Mouse (Mus musculus) stomach, embryonic 15.5 days (tissue): Measurements from ENCODE around the gene Kdm4a. TPM values are rescaled to one million over a fixed set of nuclear protein-coding genes. Genes with fewer than 3 reads are reported as not detected.

Experiments
- ATAC-seq: fragments of 200-750 bp; cut with Nextera tagmentation; 2 replicates; pipeline ENCODE4 v1.8.0; 2017; ENCODE audit warnings: low read depth, moderate number of reproducible peaks, moderate TSS enrichment; ENCODE audit not compliant: insufficient read depth, low FRiP score
- H3K27ac ChIP-seq: fragments of 300-500 bp; sonication (generic); 2 replicates; pipeline ENCODE4 v1.5.1; 2015; ENCODE audit warnings: mild to moderate bottlenecking, inconsistent platforms
- H3K27me3 ChIP-seq: fragments of 300-500 bp; sonication (generic); replicated peaks from 2 replicates; pipeline ENCODE4 v1.6.1; 2015; ENCODE audit warnings: inconsistent platforms
- H3K36me3 ChIP-seq: fragments of 300-500 bp; sonication (generic); 2 replicates; pipeline ENCODE4 v1.6.1; 2015; ENCODE audit warnings: inconsistent platforms
- H3K4me1 ChIP-seq: fragments of 300-500 bp; sonication (generic); 2 replicates; pipeline ENCODE4 v1.6.1; 2015; ENCODE audit warnings: inconsistent platforms
- H3K4me2 ChIP-seq: fragments of 300-500 bp; sonication (generic); 2 replicates; pipeline ENCODE4 v1.6.1; 2015; ENCODE audit warnings: mild to moderate bottlenecking, inconsistent platforms
- H3K4me3 ChIP-seq: fragments of 300-500 bp; sonication (generic); replicated peaks from 2 replicates; pipeline ENCODE4 v1.5.1; 2015; ENCODE audit warnings: inconsistent platforms
- H3K9ac ChIP-seq: fragments of 300-500 bp; sonication (generic); 2 replicates; pipeline ENCODE4 v1.6.1; 2015; ENCODE audit warnings: inconsistent platforms
- H3K9me3 ChIP-seq: fragments of 300-500 bp; sonication (generic); 2 replicates; pipeline ENCODE4 v1.6.1; 2016; ENCODE audit warnings: inconsistent platforms
- WGBS: fragments of 180-500 bp; shearing (Covaris S2); methylation state at CpG from one replicate; pipeline ENCODE4 v1.1.7; 2015; 5-methylcytosine and 5-hydroxymethylcytosine counted together
- polyA plus RNA-seq: library from polyadenylated mRNA; unstranded; fragments of >200 nt; fragmentation: Nextera tagmentation; extraction: Ambion mirVana; gene quantifications from 2 replicates; pipeline ENCODE4 v1.2.1, GENCODE M21; 2015

Kdm4a gene
- polyA plus RNA-seq, 1 experiment from 2014 or later = 30.8 TPM

DNA sequence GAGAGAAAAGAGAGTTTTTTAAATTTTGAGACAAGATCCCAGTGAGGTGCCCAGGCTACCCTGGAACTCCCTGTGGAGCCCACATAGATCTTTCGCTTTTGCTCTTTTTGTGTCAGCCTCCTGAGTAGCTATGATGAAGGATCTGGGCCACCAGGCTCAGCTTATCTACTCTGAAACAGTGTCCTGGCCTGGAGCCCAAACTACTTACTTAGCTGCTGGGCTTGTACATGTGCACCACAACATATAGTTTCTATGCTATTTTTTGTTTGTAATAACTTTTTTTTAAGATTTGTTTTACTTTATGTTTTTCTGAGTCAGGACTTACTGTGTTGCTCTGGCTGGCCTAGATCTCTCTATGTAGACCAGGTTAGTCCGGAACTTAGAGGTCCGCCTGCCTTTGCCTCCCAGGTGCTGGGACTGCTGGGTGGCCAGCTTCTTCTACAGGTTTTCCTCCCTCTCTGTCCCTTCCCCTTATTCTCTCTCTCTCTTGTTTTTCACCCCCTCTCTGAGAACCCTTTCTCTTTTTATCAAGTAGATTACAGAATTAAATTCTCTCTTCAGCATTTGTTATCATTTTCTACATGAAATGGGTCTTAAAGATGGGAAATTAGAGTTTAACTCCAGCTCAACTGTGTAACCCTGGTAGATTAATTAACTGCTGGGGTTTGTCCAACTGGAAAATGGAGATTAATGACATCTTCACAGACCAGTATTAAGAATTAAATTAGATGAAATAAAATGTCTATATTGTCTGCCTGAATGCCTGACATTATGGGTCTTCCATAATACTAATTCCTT lies 74.4 kb downstream of the Kdm4a start:
- H3K27ac ChIP-seq = no peak overlapping the region
- WGBS = 93% methylated on average over 3 of the region's 3 CpGs
- no peaks in the 10 kb centered on the region for H3K36me3 ChIP-seq
- H3K4me2 ChIP-seq = no peak overlapping the region
- ATAC-seq = no peak
- no peaks in the 10 kb centered on the region for H3K9me3 ChIP-seq
- H3K4me3 ChIP-seq = no peak overlapping the region
- H3K4me1 ChIP-seq = peaks cover 10% of the 10 kb centered on the region
- no peaks in the 10 kb centered on the region for H3K27me3 ChIP-seq
- no peak overlapping the region for H3K9ac ChIP-seq

DNA sequence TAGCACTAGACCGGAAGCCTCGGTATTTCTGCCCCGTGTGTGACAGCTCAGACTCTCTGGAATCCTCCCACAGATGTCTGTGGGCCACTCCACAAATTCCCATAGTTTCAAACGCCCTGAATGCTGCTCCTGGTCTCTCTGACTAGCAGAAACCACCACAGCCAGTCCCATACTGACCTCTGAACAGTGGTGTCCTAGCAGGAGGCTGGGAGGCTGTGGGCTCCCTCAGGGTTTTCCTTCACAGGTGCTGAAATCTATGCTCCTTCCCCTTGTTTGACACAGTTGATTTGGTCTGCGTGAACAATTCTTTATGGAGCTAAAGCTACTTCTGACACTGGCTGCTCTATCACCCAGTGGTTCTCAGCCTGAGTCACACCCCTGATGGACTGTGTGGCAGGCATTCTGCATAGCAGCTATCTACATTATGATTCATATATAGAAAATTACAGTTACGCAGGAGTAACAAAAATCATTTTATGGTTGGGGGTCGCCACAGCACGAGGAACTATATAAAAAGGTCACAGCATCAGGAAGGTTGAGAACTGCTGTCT lies 76.5 kb downstream of the Kdm4a start:
- no peak for ATAC-seq
- Histone ChIP-seq H3K4me3 (no peak overlapping the region), H3K9ac (no peak overlapping the region), H3K4me2 (no peak overlapping the region), H3K4me1 (no peaks in the 10 kb centered on the region), H3K27ac (no peak overlapping the region), H3K36me3 (no peaks in the 10 kb centered on the region), H3K27me3 (no peaks in the 10 kb centered on the region), H3K9me3 (no peaks in the 10 kb centered on the region)
- 81% methylated on average over 8 of the region's 8 CpGs for WGBS

GRCm38 (mm10) chr4:118101497-118101896 lies 78.3 kb downstream of the Kdm4a start:
- Histone ChIP-seq H3K4me1 (no peaks in the 10 kb centered on the region), H3K27me3 (no peaks in the 10 kb centered on the region), H3K27ac (no peak overlapping the region), H3K36me3 (no peaks in the 10 kb centered on the region), H3K9me3 (no peaks in the 10 kb centered on the region), H3K4me3 (no peak overlapping the region), H3K9ac (no peak overlapping the region), H3K4me2 (no peak overlapping the region)
- 77% methylated on average over 6 of the region's 6 CpGs for WGBS
- ATAC-seq = no peak

GRCm38 (mm10) chr4:118099637-118100364 lies 80.0 kb downstream of the Kdm4a start:
- H3K27me3 ChIP-seq = no peaks in the 10 kb centered on the region
- ATAC-seq = no peak
- WGBS = 86% methylated on average over 8 of the region's 8 CpGs
- H3K4me2 ChIP-seq = no peak overlapping the region
- H3K9ac ChIP-seq = no peak overlapping the region
- no peak overlapping the region for H3K27ac ChIP-seq
- no peaks in the 10 kb centered on the region for H3K4me1 ChIP-seq
- H3K4me3 ChIP-seq = no peak overlapping the region
- H3K36me3 ChIP-seq = no peaks in the 10 kb centered on the region
- H3K9me3 ChIP-seq = no peaks in the 10 kb centered on the region

GRCm38 (mm10) chr4:118098571-118098970 lies 81.3 kb downstream of the Kdm4a start:
- Histone ChIP-seq H3K27me3 (no peaks in the 10 kb centered on the region), H3K9me3 (no peaks in the 10 kb centered on the region), H3K4me1 (no peaks in the 10 kb centered on the region), H3K9ac (no peak overlapping the region), H3K36me3 (no peaks in the 10 kb centered on the region), H3K27ac (no peak overlapping the region), H3K4me3 (no peak overlapping the region), H3K4me2 (no peak overlapping the region)
- ATAC-seq = no peak
- WGBS = 90% methylated on average over 6 of the region's 6 CpGs

GRCm38 (mm10) chr4:118096069-118096468 lies 83.8 kb downstream of the Kdm4a start:
- Histone ChIP-seq H3K4me3 (no peak overlapping the region), H3K9ac (no peak overlapping the region), H3K4me2 (no peak overlapping the region), H3K36me3 (no peaks in the 10 kb centered on the region), H3K9me3 (no peaks in the 10 kb centered on the region), H3K27ac (no peak overlapping the region), H3K4me1 (no peaks in the 10 kb centered on the region), H3K27me3 (no peaks in the 10 kb centered on the region)
- ATAC-seq = no peak
- WGBS = 71% methylated on average over 6 of the region's 6 CpGs

GRCm38 (mm10) chr4:118092784-118093457 lies 86.9 kb downstream of the Kdm4a start:
- ATAC-seq = no peak
- no peaks in the 10 kb centered on the region for H3K36me3 ChIP-seq
- H3K9me3 ChIP-seq = no peaks in the 10 kb centered on the region
- H3K4me2 ChIP-seq = no peak overlapping the region
- H3K4me1 ChIP-seq = no peaks in the 10 kb centered on the region
- H3K4me3 ChIP-seq = no peak overlapping the region
- no peak overlapping the region for H3K27ac ChIP-seq
- 93% methylated on average over 11 of the region's 11 CpGs for WGBS
- no peaks in the 10 kb centered on the region for H3K27me3 ChIP-seq
- no peak overlapping the region for H3K9ac ChIP-seq

- H3K27ac ChIP-seq = no peak overlapping the region
- H3K27me3 ChIP-seq = no peaks in the 10 kb centered on the region
- ATAC-seq = no peak
- H3K4me2 ChIP-seq = no peak overlapping the region
- H3K4me3 ChIP-seq = no peak overlapping the region
- H3K36me3 ChIP-seq = no peaks in the 10 kb centered on the region
- H3K9ac ChIP-seq = no peak overlapping the region
- WGBS = 88% methylated on average over 11 of the region's 11 CpGs
- H3K9me3 ChIP-seq = no peaks in the 10 kb centered on the region
- H3K4me1 ChIP-seq = no peaks in the 10 kb centered on the region
These were observed 89.4 kb downstream of the Kdm4a start for GRCm38 (mm10) chr4:118090449-118090848.

GRCm38 (mm10) chr4:118089939-118090338 lies 89.9 kb downstream of the Kdm4a start:
- Histone ChIP-seq H3K4me3 (no peak overlapping the region), H3K9ac (no peak overlapping the region), H3K27me3 (no peaks in the 10 kb centered on the region), H3K9me3 (no peaks in the 10 kb centered on the region), H3K27ac (no peak overlapping the region), H3K4me1 (no peaks in the 10 kb centered on the region), H3K36me3 (no peaks in the 10 kb centered on the region), H3K4me2 (no peak overlapping the region)
- WGBS = 49% methylated on average over 9 of the region's 9 CpGs
- ATAC-seq = no peak

GRCm38 (mm10) chr4:118088771-118089170 lies 91.1 kb downstream of the Kdm4a start:
- Histone ChIP-seq H3K4me3 (no peak overlapping the region), H3K4me1 (no peaks in the 10 kb centered on the region), H3K4me2 (no peak overlapping the region), H3K9me3 (no peaks in the 10 kb centered on the region), H3K27me3 (no peaks in the 10 kb centered on the region), H3K9ac (no peak overlapping the region), H3K27ac (no peak overlapping the region), H3K36me3 (no peaks in the 10 kb centered on the region)
- ATAC-seq = no peak
- 73% methylated on average over 2 of the region's 2 CpGs for WGBS
